Mouse (Mus musculus): Measurements from ENCODE around the gene Pla2g3.

Pla2g3 gene

GRCm38 (mm10) chr11:3538341-3538740 is 50.3 kb downstream of the Pla2g3 start:
- no peak for DNase-seq (ENCODE audit: low spot score)

- DNase-seq (ENCODE audit: low spot score) = peak; percentile 96
Measured at GRCm38 (mm10) chr11:3539111-3539825, 51.2 kb downstream of the Pla2g3 start.

GRCm38 (mm10) chr11:3539826-3540196 is 51.7 kb downstream of the Pla2g3 start:
- DNase-seq (ENCODE audit: low spot score) = no peak

GRCm38 (mm10) chr11:3540451-3541085 is 52.5 kb downstream of the Pla2g3 start, which contains the start of gene Smtn:
Gene Smtn (minus strand): TSS chr11:3540612.
- DNase-seq (ENCODE audit: low spot score) = no peak

- no peak for DNase-seq (ENCODE audit: low spot score)
Measured at GRCm38 (mm10) chr11:3541932-3542331, 53.8 kb downstream of the Pla2g3 start.

DNA sequence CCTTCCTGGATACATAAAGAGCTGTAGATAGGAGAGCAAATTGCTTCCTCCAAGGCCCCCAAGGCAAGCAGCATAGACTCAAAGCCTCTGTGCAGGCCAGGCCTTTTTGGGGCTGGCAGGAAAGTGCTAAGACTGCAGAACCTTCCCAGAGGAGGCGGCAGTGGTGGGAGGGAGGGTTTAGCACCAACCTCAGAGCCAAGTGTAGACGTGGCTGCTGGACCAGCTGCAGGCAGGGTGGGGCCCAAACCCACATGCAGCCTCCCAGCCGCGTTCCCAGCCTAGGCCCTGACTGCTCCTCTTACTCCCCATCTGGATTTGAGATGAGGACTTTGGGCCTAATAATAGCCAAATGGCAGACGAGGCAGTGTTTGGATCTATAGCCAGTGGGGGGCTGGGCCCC is 54.9 kb downstream of the Pla2g3 start:
- DNase-seq (ENCODE audit: low spot score) = no peak

- DNase-seq (ENCODE audit: low spot score) = no peak
Measured at GRCm38 (mm10) chr11:3544409-3544808, 56.3 kb downstream of the Pla2g3 start.

- no peak for DNase-seq (ENCODE audit: low spot score)
Measured at GRCm38 (mm10) chr11:3545531-3546241, 57.6 kb downstream of the Pla2g3 start.

- no peak for DNase-seq (ENCODE audit: low spot score)
Measured at GRCm38 (mm10) chr11:3546242-3546562, 58.1 kb downstream of the Pla2g3 start.

- no peak for DNase-seq (ENCODE audit: low spot score)
Measured at GRCm38 (mm10) chr11:3547047-3547446, 59.0 kb downstream of the Pla2g3 start.

DNA sequence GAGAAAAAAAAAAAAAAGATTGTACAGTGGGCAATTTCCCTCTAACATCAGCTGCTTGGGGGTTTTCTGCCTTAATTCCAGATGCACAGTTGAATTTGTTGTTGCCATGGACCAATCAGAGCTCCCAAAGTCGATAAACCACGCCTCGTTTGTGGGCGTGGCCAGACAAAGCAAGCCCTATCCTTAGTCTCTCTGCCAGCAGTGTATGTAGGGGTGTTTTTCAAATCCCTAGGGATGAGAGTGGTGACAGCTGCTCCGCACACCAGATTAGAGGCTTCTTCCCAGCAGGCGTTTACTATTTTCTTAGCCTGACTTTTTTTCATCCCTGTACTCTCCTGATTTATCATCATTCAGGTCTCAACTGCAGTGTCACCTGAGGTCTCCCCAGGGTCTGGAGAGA is 59.9 kb downstream of the Pla2g3 start:
- DNase-seq (ENCODE audit: low spot score) = no peak

- no peak for DNase-seq (ENCODE audit: low spot score)
Measured at GRCm38 (mm10) chr11:3548564-3549295, 60.6 kb downstream of the Pla2g3 start.
